Mouse (Mus musculus) adrenal gland, adult 2 months (tissue): ENCODE measurements around the gene Apc2. TPM values are rescaled to one million over a fixed set of nuclear protein-coding genes. Genes with fewer than 3 reads are reported as not detected.

Experiments
- DNase-seq: peaks from one replicate; pipeline ENCODE4 v3.0.0; 2021
- polyA plus RNA-seq: library from polyadenylated mRNA; depleted of rRNA; stranded (reverse); fragments of >200 nt; gene quantifications from 2 replicates; pipeline ENCODE4 v1.2.3, GENCODE M21; 2012
- total RNA-seq, 2 experiments: library from RNA; stranded (reverse); gene quantifications; 2 replicates each; pipeline ENCODE4 v1.2.3; 2021

Apc2 gene
- total and polyA plus RNA-seq, 3 experiments: 0.72 to 3.0 (median 2.5) TPM

- no peak for DNase-seq
These were observed 25.4 kb downstream of the Apc2 start for GRCm38 (mm10) chr10:80321014-80321669.

- DNase-seq: no peak
These were observed 26.1 kb downstream of the Apc2 start for GRCm38 (mm10) chr10:80321670-80322581.

GRCm38 (mm10) chr10:80322811-80323211 lies 27.0 kb downstream of the Apc2 start:
- DNase-seq: peak; percentile 70

- peak; percentile 89 for DNase-seq
These were observed 27.7 kb downstream of the Apc2 start for GRCm38 (mm10) chr10:80323261-80324119.

- no peak for DNase-seq
These were observed 28.6 kb downstream of the Apc2 start for GRCm38 (mm10) chr10:80324120-80325037.

- DNase-seq: no peak
These were observed 29.3 kb downstream of the Apc2 start for GRCm38 (mm10) chr10:80325045-80325444.

- peak; percentile 96 for DNase-seq
These were observed 33.7 kb downstream of the Apc2 start, which contains the start of the genes Pcsk4 and Reep6 for GRCm38 (mm10) chr10:80329273-80330081. Pcsk4 (minus strand) TSS chr10:80329498. Reep6 (plus strand) TSS chr10:80329953.

- DNase-seq: no peak
These were observed 34.3 kb downstream of the Apc2 start for GRCm38 (mm10) chr10:80330084-80330483.

- DNase-seq: no peak
These were observed 35.1 kb downstream of the Apc2 start for GRCm38 (mm10) chr10:80330888-80331287.

GRCm38 (mm10) chr10:80331636-80332524 lies 36.1 kb downstream of the Apc2 start:
- DNase-seq: no peak

GRCm38 (mm10) chr10:80332525-80332989 lies 36.8 kb downstream of the Apc2 start:
- DNase-seq: no peak

GRCm38 (mm10) chr10:80336263-80336662 lies 40.5 kb downstream of the Apc2 start:
- no peak for DNase-seq

- peak; percentile 81 for DNase-seq
These were observed 44.4 kb downstream of the Apc2 start for GRCm38 (mm10) chr10:80339941-80340750.

GRCm38 (mm10) chr10:80341026-80341425 lies 45.2 kb downstream of the Apc2 start:
- no peak for DNase-seq

GRCm38 (mm10) chr10:80341491-80342304 lies 45.9 kb downstream of the Apc2 start:
- DNase-seq: no peak

GRCm38 (mm10) chr10:80342305-80342748 lies 46.5 kb downstream of the Apc2 start:
- no peak for DNase-seq
